Mouse (Mus musculus) embryonic facial prominence, embryonic 12.5 days (tissue): ENCODE results near the gene Rpl14. TPM values are rescaled to one million over a fixed set of nuclear protein-coding genes. Genes with fewer than 3 reads are reported as not detected.

Experiments
- ATAC-seq: fragments of 200-750 bp; cut with Nextera tagmentation; 2 replicates; pipeline ENCODE4 v1.8.0; 2017; ENCODE audit not compliant: insufficient number of reproducible peaks, insufficient read depth, low FRiP score, low TSS enrichment
- H3K27ac ChIP-seq: fragments of 300-500 bp; sonication (generic); 2 replicates; pipeline ENCODE4 v1.5.1; 2016; ENCODE audit warnings: mild to moderate bottlenecking
- H3K27me3 ChIP-seq: fragments of 300-500 bp; sonication (generic); 2 replicates; pipeline ENCODE4 v1.6.1; 2016; ENCODE audit warnings: mild to moderate bottlenecking, moderate library complexity
- H3K36me3 ChIP-seq: fragments of 300-500 bp; sonication (generic); 2 replicates; pipeline ENCODE4 v1.6.1; 2016; ENCODE audit warnings: mild to moderate bottlenecking
- H3K4me1 ChIP-seq: fragments of 300-500 bp; sonication (generic); 2 replicates; pipeline ENCODE4 v1.6.1; 2016
- H3K4me2 ChIP-seq: fragments of 300-500 bp; sonication (generic); replicated peaks from 2 replicates; pipeline ENCODE4 v1.6.1; 2016; ENCODE audit warnings: mild to moderate bottlenecking, moderate library complexity
- H3K4me3 ChIP-seq: fragments of 300-500 bp; sonication (generic); 2 replicates; pipeline ENCODE4 v1.5.1; 2016; ENCODE audit warnings: mild to moderate bottlenecking
- H3K9ac ChIP-seq: fragments of 300-500 bp; sonication (generic); 2 replicates; pipeline ENCODE4 v1.6.1; 2016; ENCODE audit warnings: mild to moderate bottlenecking, moderate library complexity
- H3K9me3 ChIP-seq: fragments of 300-500 bp; sonication (generic); 2 replicates; pipeline ENCODE4 v1.6.1; 2016; ENCODE audit warnings: mild to moderate bottlenecking, moderate library complexity
- WGBS: fragments of 180-500 bp; shearing (Covaris S2); methylation state at CpG from one replicate; pipeline ENCODE4 v1.1.7; 2016; 5-methylcytosine and 5-hydroxymethylcytosine counted together
- polyA plus RNA-seq: library from polyadenylated mRNA; unstranded; fragments of >200 nt; fragmentation: Nextera tagmentation; extraction: Ambion mirVana; gene quantifications from 2 replicates; pipeline ENCODE4 v1.2.1, GENCODE M21; 2016

Gene Rpl14
- polyA plus RNA-seq, 1 experiment from 2014 or later, result 808 TPM

- H3K4me3 ChIP-seq, result no peak overlapping the region
- no peaks in the 10 kb centered on the region for H3K4me1 ChIP-seq
- H3K4me2 ChIP-seq, result no peak overlapping the region
- H3K9ac ChIP-seq, result no peak overlapping the region
- no peak for ATAC-seq
- H3K27ac ChIP-seq, result no peak overlapping the region
- H3K9me3 ChIP-seq, result no peaks in the 10 kb centered on the region
- 54% methylated on average over 9 of the region's 9 CpGs for WGBS
- no peaks in the 10 kb centered on the region for H3K27me3 ChIP-seq
- no peaks in the 10 kb centered on the region for H3K36me3 ChIP-seq
These were observed 22.3 kb downstream of the Rpl14 start for GRCm38 (mm10) chr9:120593383-120594101.

DNA sequence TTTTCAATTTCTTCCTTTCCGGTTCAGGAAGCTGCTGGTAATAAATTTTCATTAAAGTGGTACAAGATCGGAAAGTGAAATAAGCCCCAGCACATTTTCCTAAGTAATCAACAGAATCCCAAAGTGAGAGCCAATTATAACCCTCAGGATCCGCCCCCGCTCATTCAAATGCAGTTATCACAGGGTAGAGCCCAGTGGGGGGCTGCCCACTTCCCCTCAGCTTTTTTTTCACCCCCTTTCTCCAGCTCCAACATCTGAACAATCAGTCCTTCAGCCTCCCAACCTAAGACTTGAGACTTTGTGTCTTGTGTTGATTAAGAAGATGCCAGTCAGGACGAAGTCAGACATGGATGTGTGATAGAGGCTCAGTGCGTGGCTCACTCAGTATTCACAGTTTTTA is 23.6 kb downstream of the Rpl14 start:
- H3K27me3 ChIP-seq, result no peaks in the 10 kb centered on the region
- H3K4me2 ChIP-seq, result no peak overlapping the region
- WGBS, result 64% methylated on average over 6 of the region's 6 CpGs
- no peak overlapping the region for H3K9ac ChIP-seq
- no peaks in the 10 kb centered on the region for H3K36me3 ChIP-seq
- no peak overlapping the region for H3K27ac ChIP-seq
- H3K4me1 ChIP-seq, result no peaks in the 10 kb centered on the region
- H3K9me3 ChIP-seq, result no peaks in the 10 kb centered on the region
- no peak for ATAC-seq
- no peak overlapping the region for H3K4me3 ChIP-seq

- no peak overlapping the region for H3K4me3 ChIP-seq
- no peak for ATAC-seq
- no peaks in the 10 kb centered on the region for H3K27me3 ChIP-seq
- H3K4me1 ChIP-seq, result no peaks in the 10 kb centered on the region
- 78% methylated on average over 4 of the region's 4 CpGs for WGBS
- no peaks in the 10 kb centered on the region for H3K9me3 ChIP-seq
- H3K9ac ChIP-seq, result no peak overlapping the region
- no peaks in the 10 kb centered on the region for H3K36me3 ChIP-seq
- no peak overlapping the region for H3K4me2 ChIP-seq
- H3K27ac ChIP-seq, result no peak overlapping the region
These were observed 24.1 kb downstream of the Rpl14 start for GRCm38 (mm10) chr9:120595306-120595705.

DNA sequence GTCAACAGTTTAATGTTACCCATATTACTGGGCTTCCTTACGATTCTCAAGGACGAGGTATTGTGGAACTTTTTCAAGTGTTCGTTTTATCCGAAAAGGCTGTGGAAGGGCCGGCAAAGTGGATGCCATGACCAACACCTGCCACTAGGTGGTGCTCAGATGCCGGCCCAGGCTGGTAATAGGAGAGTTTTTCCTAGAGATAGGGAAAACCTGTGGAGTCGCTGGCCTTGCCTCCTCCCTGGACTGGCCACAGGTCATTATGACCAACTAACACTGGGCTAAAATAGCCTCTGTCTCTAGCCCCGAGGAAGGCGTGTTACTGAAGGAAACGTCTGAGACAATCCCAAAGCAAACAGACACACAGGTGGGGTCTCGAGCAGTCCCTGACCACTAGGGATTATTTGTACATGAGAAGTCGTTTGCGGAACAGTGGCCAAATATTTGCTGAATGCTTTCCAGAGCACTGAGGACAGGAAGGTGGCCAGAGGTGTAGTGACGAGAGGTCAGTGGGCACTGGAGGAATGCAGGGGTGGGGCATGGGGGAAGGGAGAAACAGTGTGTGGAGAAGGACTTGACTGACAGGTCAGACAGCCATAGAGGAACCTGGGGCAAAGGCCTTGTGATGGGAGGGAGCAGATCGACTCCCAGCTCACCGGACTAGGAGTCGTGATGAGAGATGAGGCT is 30.4 kb downstream of the Rpl14 start:
- H3K27me3 ChIP-seq, result no peaks in the 10 kb centered on the region
- 17% methylated on average over 17 of the region's 17 CpGs for WGBS
- H3K9me3 ChIP-seq, result no peaks in the 10 kb centered on the region
- peak; percentile 8; the same call in 1 of the 2 replicates for ATAC-seq
- no peak overlapping the region for H3K9ac ChIP-seq
- H3K4me3 ChIP-seq, result no peak overlapping the region
- no peak overlapping the region for H3K27ac ChIP-seq
- H3K4me1 ChIP-seq, result peaks cover 26% of the 10 kb centered on the region
- H3K4me2 ChIP-seq, result 0 out of 2 replicates have a peak overlapping the region, but pooled peaks have one; percentile 46
- no peaks in the 10 kb centered on the region for H3K36me3 ChIP-seq

DNA sequence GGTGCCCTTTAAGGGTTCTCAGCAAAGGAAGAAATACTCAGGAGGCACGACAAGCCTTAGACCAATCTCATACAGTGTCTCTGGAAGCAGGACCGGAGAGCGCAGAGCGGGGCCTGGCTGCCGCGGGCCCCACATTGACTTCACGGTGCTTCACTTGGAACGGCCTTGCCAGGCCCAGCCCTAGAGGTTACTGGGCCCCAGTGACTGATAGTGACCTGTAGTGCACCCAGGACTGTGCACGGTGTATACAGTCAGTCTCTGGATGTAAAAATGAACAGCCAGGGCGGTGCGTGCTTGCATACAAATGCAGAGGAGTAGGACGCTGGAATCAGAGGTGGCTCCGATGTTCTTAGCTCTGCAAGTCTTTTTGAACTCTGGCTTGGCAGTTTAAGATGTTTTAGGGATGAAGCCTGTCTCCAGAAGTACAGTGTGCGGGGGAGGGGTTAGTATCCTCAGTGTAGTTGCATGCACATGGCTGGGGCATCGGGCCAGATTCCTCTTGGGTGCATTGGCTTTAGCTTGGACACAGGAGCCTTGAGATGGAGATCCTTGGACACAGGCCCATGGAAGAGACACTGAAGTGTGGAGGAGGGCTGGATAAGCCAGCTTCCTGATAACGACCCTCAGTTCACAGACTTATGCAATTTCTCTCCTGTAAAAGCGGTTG is 31.1 kb downstream of the Rpl14 start:
- Histone ChIP-seq H3K9me3 (peaks cover 1% of the 10 kb centered on the region; the same call in 1 of the 2 replicates), H3K4me1 (peaks cover 26% of the 10 kb centered on the region), H3K4me3 (no peak overlapping the region), H3K27ac (peak overlapping the region; percentile 86), H3K27me3 (no peaks in the 10 kb centered on the region), H3K36me3 (no peaks in the 10 kb centered on the region), H3K4me2 (peak overlapping the region; percentile 46), H3K9ac (no peak overlapping the region)
- 46% methylated on average over 17 of the region's 17 CpGs for WGBS
- peak; percentile 68 for ATAC-seq

GRCm38 (mm10) chr9:120602839-120603511 is 31.7 kb downstream of the Rpl14 start:
- H3K27ac ChIP-seq, result peak overlapping the region; percentile 86
- ATAC-seq, result peak; percentile 76
- H3K36me3 ChIP-seq, result 0 out of 2 replicates have a peak, but pooled peaks cover 4% of the 10 kb centered on the region
- 2% methylated on average over 23 of the region's 23 CpGs for WGBS
- peaks cover 8% of the 10 kb centered on the region; the same call in 1 of the 2 replicates for H3K9me3 ChIP-seq
- H3K4me1 ChIP-seq, result peaks cover 26% of the 10 kb centered on the region
- peak overlapping the region; percentile 46 for H3K4me2 ChIP-seq
- H3K27me3 ChIP-seq, result no peaks in the 10 kb centered on the region
- 0 out of 2 replicates have a peak overlapping the region, but pooled peaks have one; percentile 19 for H3K4me3 ChIP-seq
- peak overlapping the region; percentile 33; the same call in 1 of the 2 replicates for H3K9ac ChIP-seq

- 9% methylated on average over 10 of the region's 10 CpGs for WGBS
- H3K27me3 ChIP-seq, result no peaks in the 10 kb centered on the region
- H3K9ac ChIP-seq, result peak overlapping the region; percentile 33; the same call in 1 of the 2 replicates
- H3K4me2 ChIP-seq, result peak overlapping the region; percentile 46
- peak overlapping the region; percentile 86 for H3K27ac ChIP-seq
- ATAC-seq, result no peak
- H3K4me3 ChIP-seq, result peak overlapping the region; percentile 19; the same call in 1 of the 2 replicates
- 0 out of 2 replicates have a peak, but pooled peaks cover 4% of the 10 kb centered on the region for H3K36me3 ChIP-seq
- H3K9me3 ChIP-seq, result peaks cover 11% of the 10 kb centered on the region; the same call in 1 of the 2 replicates
- peaks cover 26% of the 10 kb centered on the region for H3K4me1 ChIP-seq
These were observed 32.3 kb downstream of the Rpl14 start for GRCm38 (mm10) chr9:120603512-120603908.

DNA sequence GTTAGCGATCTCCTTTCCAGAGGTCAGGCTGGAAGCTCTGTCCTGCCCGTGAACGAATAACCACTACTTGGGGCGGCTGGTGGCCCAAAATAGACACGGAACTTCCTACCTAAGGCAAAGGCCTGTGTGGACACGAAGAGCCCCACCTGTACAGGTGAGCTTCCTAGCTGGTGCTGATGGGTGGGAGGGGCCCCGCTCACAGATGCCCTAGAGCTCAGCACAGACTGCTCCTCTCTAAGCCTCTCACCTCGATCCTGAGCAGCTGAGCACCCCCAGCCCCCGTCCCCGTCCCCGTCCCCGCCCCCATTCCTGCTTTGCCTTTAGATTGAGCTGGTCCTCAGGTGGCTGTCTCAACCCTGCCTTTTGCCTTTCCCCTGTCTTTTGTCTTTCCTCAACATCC is 32.7 kb downstream of the Rpl14 start:
- Histone ChIP-seq H3K4me3 (peak overlapping the region; percentile 19; the same call in 1 of the 2 replicates), H3K9ac (no peak overlapping the region), H3K9me3 (peaks cover 11% of the 10 kb centered on the region; the same call in 1 of the 2 replicates), H3K4me2 (peak overlapping the region; percentile 46), H3K36me3 (0 out of 2 replicates have a peak, but pooled peaks cover 4% of the 10 kb centered on the region), H3K27me3 (no peaks in the 10 kb centered on the region), H3K27ac (peak overlapping the region; percentile 86), H3K4me1 (peaks cover 26% of the 10 kb centered on the region)
- ATAC-seq, result no peak
- WGBS, result 19% methylated on average over 12 of the region's 12 CpGs

DNA sequence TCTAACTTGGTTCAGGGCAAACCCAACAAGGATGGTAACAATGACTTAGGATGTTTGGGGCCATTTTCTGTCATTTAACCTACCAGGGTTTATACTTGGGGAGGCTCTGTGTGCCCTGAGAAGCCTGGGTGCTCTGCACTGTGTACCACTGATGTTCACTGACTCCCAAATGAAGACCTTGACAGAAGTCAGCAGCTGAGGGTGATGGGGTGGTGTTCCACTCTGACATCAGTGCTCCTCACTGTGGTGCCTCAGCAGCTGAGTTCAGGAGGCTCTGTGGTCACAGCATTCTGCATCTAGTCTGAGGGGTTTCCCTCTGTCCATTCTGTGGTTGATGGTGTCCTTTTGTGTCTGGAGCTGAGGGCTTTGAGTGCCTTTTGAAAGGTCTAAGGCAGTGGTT is 39.8 kb downstream of the Rpl14 start:
- H3K4me2 ChIP-seq, result no peak overlapping the region

GRCm38 (mm10) chr9:120614059-120614458 is 42.8 kb downstream of the Rpl14 start:
- 88% methylated on average over 6 of the region's 6 CpGs for WGBS
- no peaks in the 10 kb centered on the region for H3K27me3 ChIP-seq
- no peak overlapping the region for H3K4me3 ChIP-seq
- no peak for ATAC-seq
- no peak overlapping the region for H3K27ac ChIP-seq
- H3K4me1 ChIP-seq, result 0 out of 2 replicates have a peak, but pooled peaks cover 2% of the 10 kb centered on the region
- H3K4me2 ChIP-seq, result no peak overlapping the region
- H3K9ac ChIP-seq, result no peak overlapping the region
- no peaks in the 10 kb centered on the region for H3K36me3 ChIP-seq
- no peaks in the 10 kb centered on the region for H3K9me3 ChIP-seq

More for the DNA sequence above, 39.8 kb downstream of the Rpl14 start:
- ATAC-seq, result no peak
- no peak overlapping the region for H3K27ac ChIP-seq
- H3K36me3 ChIP-seq, result 0 out of 2 replicates have a peak, but pooled peaks cover 4% of the 10 kb centered on the region
- peaks cover 11% of the 10 kb centered on the region; the same call in 1 of the 2 replicates for H3K9me3 ChIP-seq
- no peak overlapping the region for H3K9ac ChIP-seq
- no peaks in the 10 kb centered on the region for H3K27me3 ChIP-seq
- no peaks in the 10 kb centered on the region for H3K4me1 ChIP-seq
- H3K4me3 ChIP-seq, result no peak overlapping the region

DNA sequence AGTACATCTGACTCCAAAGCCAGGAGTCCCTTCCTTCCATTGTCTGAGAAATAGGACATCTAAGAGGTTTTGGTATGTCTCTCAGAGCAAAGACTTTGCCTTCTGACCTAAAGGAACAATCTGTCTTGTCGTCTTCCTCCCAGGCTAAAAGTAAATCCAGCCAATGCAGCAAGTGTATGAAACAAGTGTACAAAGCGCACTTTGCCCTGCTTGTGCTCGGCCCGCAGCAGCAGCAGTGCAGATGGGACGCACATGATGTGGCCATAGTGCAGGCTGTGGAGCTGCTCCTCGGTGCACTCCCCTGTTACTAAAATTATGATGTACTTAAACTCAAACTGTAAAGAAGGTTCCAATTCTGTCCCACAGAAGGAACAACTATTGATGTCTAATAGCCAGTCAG is 46.9 kb downstream of the Rpl14 start:
- WGBS, result 80% methylated on average over 6 of the region's 6 CpGs

More for the DNA sequence above, 46.9 kb downstream of the Rpl14 start:
- Histone ChIP-seq H3K36me3 (no peaks in the 10 kb centered on the region), H3K4me1 (peaks cover 20% of the 10 kb centered on the region), H3K4me2 (no peak overlapping the region), H3K9ac (no peak overlapping the region), H3K9me3 (peaks cover 9% of the 10 kb centered on the region), H3K4me3 (no peak overlapping the region), H3K27me3 (no peaks in the 10 kb centered on the region), H3K27ac (no peak overlapping the region)
- ATAC-seq, result no peak
